Mouse (Mus musculus) 3134 (cell line): ENCODE measurements at regions not wholly inside any gene's neighbourhood (a gene's known extent, or its start where the extent isn't known, plus 50 kb on each side); places are given as distances from the start of the nearest gene placed in this dataset.

Source experiments
- DNase-seq: peaks from one replicate; pipeline ENCODE4 v3.0.0-alpha.2; 2011; ENCODE audit warnings: low spot score; ENCODE audit not compliant: insufficient read length; ENCODE audit errors: extremely low read depth

- no peak for DNase-seq
Measured at GRCm38 (mm10) chr12:25311728-25312127, 214.8 kb upstream of the Id2 start.

- peak; percentile 55 for DNase-seq
Measured at GRCm38 (mm10) chr12:25310293-25310946, 213.5 kb upstream of the Id2 start.

- DNase-seq = no peak
Measured at GRCm38 (mm10) chr12:25309234-25309633, 212.3 kb upstream of the Id2 start.

- DNase-seq = no peak
Measured at GRCm38 (mm10) chr12:25305764-25306653, 209.1 kb upstream of the Id2 start.

DNA sequence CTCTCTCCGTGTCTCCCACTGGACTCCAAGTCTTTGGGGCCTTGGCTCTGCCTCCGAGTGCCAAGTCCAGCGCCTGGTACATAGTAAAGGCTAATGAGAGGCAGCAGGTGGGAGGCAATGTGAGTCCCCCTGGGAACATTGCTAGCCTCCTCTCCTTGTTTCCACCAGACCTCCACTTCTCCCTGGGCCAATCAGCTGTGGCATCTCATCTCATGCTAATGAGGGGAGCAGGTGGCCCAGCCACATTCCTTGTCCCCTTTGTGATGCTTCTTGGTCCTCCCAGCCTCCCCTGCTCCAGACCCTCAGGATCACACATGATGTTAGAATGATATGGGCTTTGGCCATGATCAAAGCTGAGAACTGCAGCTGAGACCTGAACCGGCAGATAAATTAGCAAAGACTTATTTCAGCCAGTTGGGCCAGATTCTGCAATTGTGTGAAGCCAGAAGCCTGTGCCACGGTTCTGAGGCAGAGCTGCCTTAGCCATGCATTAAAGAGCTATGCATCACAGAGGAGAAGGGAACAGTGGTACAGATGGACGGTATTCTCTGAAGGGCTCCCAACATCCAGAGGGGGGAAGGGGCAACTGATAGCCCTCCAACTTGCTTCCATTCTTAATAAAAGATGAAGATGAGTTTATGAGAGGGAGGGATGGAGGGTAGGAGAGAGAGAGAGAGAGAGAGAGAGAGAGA is 208.0 kb upstream of the Id2 start:
- DNase-seq = no peak

GRCm38 (mm10) chr12:25303500-25304050 is 206.6 kb upstream of the Id2 start:
- DNase-seq = no peak

GRCm38 (mm10) chr12:25300804-25301390 is 204.0 kb upstream of the Id2 start:
- DNase-seq = no peak

GRCm38 (mm10) chr12:25299603-25300471 is 202.9 kb upstream of the Id2 start:
- DNase-seq = no peak

- no peak for DNase-seq
Measured at GRCm38 (mm10) chr12:25298766-25299165, 201.8 kb upstream of the Id2 start.

GRCm38 (mm10) chr12:25297960-25298359 is 201.0 kb upstream of the Id2 start:
- no peak for DNase-seq

GRCm38 (mm10) chr12:25296648-25297047 is 199.7 kb upstream of the Id2 start:
- DNase-seq = no peak

- DNase-seq = no peak
Measured at GRCm38 (mm10) chr12:25294179-25295025, 197.5 kb upstream of the Id2 start.

DNA sequence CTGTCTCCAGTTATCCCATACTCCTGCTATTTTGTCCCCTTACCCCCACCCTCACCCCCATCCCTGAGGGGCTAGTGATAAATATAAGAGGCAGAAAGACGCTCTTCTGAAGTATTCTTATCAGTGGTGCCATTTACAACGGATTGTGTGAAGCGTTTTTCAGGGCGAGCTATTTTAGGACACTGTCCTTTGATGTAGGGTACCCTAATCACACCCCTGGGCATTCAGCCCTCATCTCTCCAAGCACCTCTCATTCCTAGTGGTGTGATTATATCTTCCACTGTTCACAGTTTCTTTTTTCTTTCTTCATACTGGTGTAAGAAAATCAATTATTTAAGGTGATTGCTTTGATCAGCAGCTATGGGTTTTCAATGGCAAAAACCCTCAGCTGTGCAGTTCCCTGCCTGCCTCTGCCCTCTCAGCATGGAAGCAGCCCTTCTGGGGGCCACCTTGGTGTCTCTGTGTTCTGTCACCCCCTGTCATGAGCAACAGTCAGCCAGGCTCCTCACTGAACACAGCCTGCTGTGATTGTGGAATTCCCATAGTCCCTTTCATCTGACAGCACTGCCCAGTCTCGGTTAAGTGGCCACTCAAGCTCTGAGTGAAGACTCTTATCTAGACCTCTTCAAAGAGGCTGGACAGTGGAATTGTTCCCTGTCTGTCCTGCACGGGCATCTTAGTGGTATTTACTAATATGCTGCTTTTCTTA is 196.7 kb upstream of the Id2 start:
- no peak for DNase-seq

- no peak for DNase-seq
Measured at GRCm38 (mm10) chr12:25289381-25289780, 192.4 kb upstream of the Id2 start.

- no peak for DNase-seq
Measured at GRCm38 (mm10) chr12:25283808-25284207, 186.9 kb upstream of the Id2 start.

DNA sequence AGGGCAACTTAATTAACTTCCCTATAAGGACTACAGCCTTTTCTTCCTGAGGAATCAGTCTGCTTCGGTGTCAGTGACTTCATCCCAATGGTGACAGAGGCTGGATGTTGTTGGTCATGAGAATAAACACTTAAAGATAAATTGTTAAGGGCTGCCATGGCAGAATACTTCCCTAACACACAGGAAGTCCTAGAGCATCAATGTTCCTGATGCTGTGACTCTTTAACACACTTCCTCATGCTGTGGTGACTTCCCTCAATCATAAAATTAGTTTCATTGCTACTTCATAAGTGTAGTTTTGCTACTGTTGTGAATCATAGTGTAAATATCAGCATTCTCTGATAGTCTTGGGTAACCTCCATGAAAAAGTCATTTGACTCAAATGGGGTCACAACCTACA is 184.5 kb upstream of the Id2 start:
- DNase-seq = no peak

DNA sequence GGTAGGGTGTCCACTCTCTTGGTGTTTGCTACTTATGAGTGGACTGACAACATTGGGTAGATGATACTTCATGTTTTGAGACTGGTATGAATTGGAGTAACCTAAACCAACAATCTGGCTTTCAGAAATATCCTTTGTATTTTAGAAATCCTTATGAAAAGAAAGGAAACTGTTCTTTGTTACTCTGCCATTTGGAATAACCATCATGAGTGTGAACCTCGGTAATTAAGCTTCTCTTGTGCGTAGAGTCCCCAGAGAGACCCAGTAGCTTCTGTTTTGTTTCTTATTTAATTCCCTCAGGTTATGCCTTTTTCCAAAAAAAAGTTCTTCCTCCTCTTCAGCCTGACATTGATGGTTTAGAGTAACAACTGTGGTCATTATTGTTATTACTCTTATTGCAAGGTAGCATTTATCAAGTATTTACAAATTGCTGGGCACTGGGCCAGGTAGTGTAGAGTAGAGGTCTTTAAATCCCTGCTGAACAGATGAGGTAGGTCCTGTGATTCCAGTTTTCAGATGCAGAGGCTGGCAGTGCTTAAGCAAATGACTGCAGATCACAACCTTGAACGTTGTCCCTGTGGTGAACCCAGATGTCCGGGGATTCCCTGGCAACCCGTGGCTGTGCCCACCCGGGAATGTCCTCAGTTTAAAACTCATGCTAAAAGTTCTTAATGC is 176.8 kb upstream of the Id2 start:
- no peak for DNase-seq

DNA sequence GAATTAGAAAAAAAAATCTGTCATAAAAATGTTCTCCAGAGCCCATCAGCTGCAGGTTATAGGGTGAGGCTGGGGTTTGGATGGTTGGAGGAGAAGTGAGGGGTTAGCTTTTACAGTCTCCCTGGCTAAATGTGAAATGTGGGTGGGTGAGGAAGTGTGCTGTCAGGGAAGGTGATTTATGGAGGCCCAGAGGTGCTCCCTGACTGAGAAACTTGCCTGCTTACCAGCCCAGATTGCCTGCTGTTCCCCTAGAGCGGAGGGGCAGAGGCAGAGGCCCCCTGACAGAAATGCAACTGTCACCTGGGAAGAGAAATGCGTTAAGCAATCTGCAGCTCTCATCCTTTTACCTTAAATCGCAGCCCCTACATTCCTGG is 175.8 kb upstream of the Id2 start:
- no peak for DNase-seq
